9 mouse cellular contexts compared by ENCODE assay signal in genomic region chr2:31069114-31069445, GRCm38 (mm10).
DNase-seq lines count a peak whose midpoint lies in the region; ATAC-seq lines count a peak whose summit lies in the region.
"Had no signal": no experiment of that assay in that cellular context is flagged by ENCODE, and none has a peak within 500 bp of the region (broad histone marks: within the 10 kb centered on the region; RNA-seq: fewer than 3 reads in every experiment).

No protein-coding gene starts in this region.

- H3K4me2 ChIP-seq in heart, embryonic 12.5 days: no peak overlapping the region
- H3K4me2 ChIP-seq in forebrain, embryonic 13.5 days: no peak overlapping the region
- no peak overlapping the region for H3K4me2 ChIP-seq in liver, embryonic 13.5 days

- H3K36me3 ChIP-seq in heart, embryonic 12.5 days: peaks cover 43% of the 10 kb centered on the region
- peaks cover 4% of the 10 kb centered on the region; the same call in 1 of the 2 replicates for H3K36me3 ChIP-seq in forebrain, embryonic 13.5 days (ENCODE audit: poor library complexity, severe bottlenecking)
- H3K36me3 ChIP-seq in liver, embryonic 13.5 days: peaks cover 18% of the 10 kb centered on the region

- no peak for ATAC-seq in heart, embryonic 12.5 days (ENCODE audit: insufficient number of reproducible peaks, low FRiP score)
- 0 out of 2 replicates have a peak, but pooled peaks have one; percentile 10 for ATAC-seq in forebrain, embryonic 13.5 days
- no peak for ATAC-seq in liver, embryonic 13.5 days (ENCODE audit: low read depth)

- H3K4me3 ChIP-seq in heart, embryonic 12.5 days: no peak overlapping the region
- H3K4me3 ChIP-seq in forebrain, embryonic 13.5 days: no peak overlapping the region
- H3K4me3 ChIP-seq in liver, embryonic 13.5 days (replicated peaks): no peak overlapping the region

- no peaks in the 10 kb centered on the region for H3K27me3 ChIP-seq in heart, embryonic 12.5 days (replicated peaks)
- H3K27me3 ChIP-seq in forebrain, embryonic 13.5 days: no peaks in the 10 kb centered on the region
- H3K27me3 ChIP-seq in liver, embryonic 13.5 days: no peaks in the 10 kb centered on the region

- H3K27ac ChIP-seq in heart, embryonic 12.5 days (ENCODE audit: poor library complexity, severe bottlenecking): peak overlapping the region; percentile 60
- H3K27ac ChIP-seq in forebrain, embryonic 13.5 days: peak overlapping the region; percentile 84
- H3K27ac ChIP-seq in liver, embryonic 13.5 days: peak overlapping the region; percentile 9; the same call in 1 of the 2 replicates

- WGBS in heart, embryonic 12.5 days: 80% methylated on average over 4 of the region's 4 CpGs
- 66% methylated on average over 4 of the region's 4 CpGs for WGBS in forebrain, embryonic 13.5 days
- WGBS in liver, embryonic 13.5 days (ENCODE audit: insufficient replicate concordance): 76% methylated on average over 4 of the region's 4 CpGs

- H3K4me1 ChIP-seq in heart, embryonic 12.5 days (replicated peaks): peaks cover 24% of the 10 kb centered on the region
- H3K4me1 ChIP-seq in forebrain, embryonic 13.5 days: peaks cover 33% of the 10 kb centered on the region
- H3K4me1 ChIP-seq in liver, embryonic 13.5 days (replicated peaks): peaks cover 20% of the 10 kb centered on the region

- H3K9ac ChIP-seq in heart, embryonic 12.5 days: no peak overlapping the region
- no peak overlapping the region for H3K9ac ChIP-seq in forebrain, embryonic 13.5 days
- no peak overlapping the region for H3K9ac ChIP-seq in liver, embryonic 13.5 days

- intact Hi-C loops in gastrocnemius, postnatal 14 days (cut with DNase I; ENCODE audit: low total_unique reads): no loop called here

- no peaks in the 10 kb centered on the region; the same call in 1 of the 2 replicates for H3K9me3 ChIP-seq in heart, embryonic 12.5 days (replicated peaks)
- H3K9me3 ChIP-seq in forebrain, embryonic 13.5 days (replicated peaks): no peaks in the 10 kb centered on the region
- H3K9me3 ChIP-seq in liver, embryonic 13.5 days (replicated peaks): no peaks in the 10 kb centered on the region
- H3K9me3 ChIP-seq: G1E had no signal

- no peak for DNase-seq in heart, adult 18-20 months
- DNase-seq in ES-CJ7 (ENCODE audit: low read depth, low spot score): peak; percentile 81
- no peak for DNase-seq in liver, embryonic 13.5 days
- DNase-seq in gastrocnemius, postnatal 14 days: no peak
- no peak for DNase-seq in adrenal gland, postnatal 4 days (ENCODE audit: low spot score in 2 of 2)
- no peak for DNase-seq in yolk sac, embryonic 10.5 days (ENCODE audit: low spot score)

Comparison
In these comparisons a context has a peak if more than half of its experiments do, and no peak if none do; other contexts are left out.
1. H3K27ac ChIP-seq: peak in every context shown above with its lines; median percentile 84 in forebrain, embryonic 13.5 days; 60 in heart, embryonic 12.5 days; 9 in liver, embryonic 13.5 days.